Mouse (Mus musculus): ENCODE measurements at regions not wholly inside any gene's neighbourhood (a gene's known extent, or its start where the extent isn't known, plus 50 kb on each side); places are given as distances from the start of the nearest gene placed in this dataset.

GRCm38 (mm10) chr11:21460011-21460410 lies 89.0 kb upstream of the Ugp2 start:
- TF ChIP-seq CTCF (IDR thresholded peaks at IDR 0.05; ENCODE audit: borderline replicate concordance, control insufficient read depth, extremely low read depth, insufficient read depth, low read length, poor library complexity) (no peak), POLR2A (IDR thresholded peaks at IDR 0.05; ENCODE audit: control insufficient read depth, extremely low read depth, insufficient read depth, low read length, poor library complexity) (no peak)

Data from thymus, adult 2 months (tissue).